Mouse (Mus musculus) embryonic facial prominence, embryonic 14.5 days (tissue): ENCODE results near the gene Gm6377. TPM values are rescaled to one million over a fixed set of nuclear protein-coding genes. Genes with fewer than 3 reads are reported as not detected.

Source experiments
- ATAC-seq: fragments of 200-750 bp; cut with Nextera tagmentation; 2 replicates; pipeline ENCODE4 v1.8.0; 2017; ENCODE audit warnings: low read depth, moderate number of reproducible peaks, moderate TSS enrichment
- DNase-seq: peaks from one replicate; pipeline ENCODE4 v3.0.0-alpha.2; 2015; ENCODE audit warnings: low spot score
- H3K27ac ChIP-seq: fragments of 300-500 bp; sonication (generic); replicated peaks from 2 replicates; pipeline ENCODE4 v1.5.1; 2014; ENCODE audit warnings: low read depth, mild to moderate bottlenecking, low read length, moderate library complexity
- H3K27me3 ChIP-seq: fragments of 300-500 bp; sonication (generic); replicated peaks from 2 replicates; pipeline ENCODE4 v1.6.1; 2014; ENCODE audit warnings: low read length; ENCODE audit not compliant: control insufficient read depth, insufficient read depth
- H3K36me3 ChIP-seq: fragments of 300-500 bp; sonication (generic); 2 replicates; pipeline ENCODE4 v1.6.1; 2014; ENCODE audit warnings: low read length, mixed read lengths; ENCODE audit not compliant: control insufficient read depth, insufficient read depth
- H3K4me1 ChIP-seq: fragments of 300-500 bp; sonication (generic); 2 replicates; pipeline ENCODE4 v1.6.1; 2014; ENCODE audit warnings: antibody characterized with exemption, low read length; ENCODE audit not compliant: control insufficient read depth, insufficient read depth
- H3K4me2 ChIP-seq: fragments of 300-500 bp; sonication (generic); 2 replicates; pipeline ENCODE4 v1.6.1; 2014; ENCODE audit warnings: low read depth, mild to moderate bottlenecking, low read length, moderate library complexity, mixed read lengths
- H3K4me3 ChIP-seq: fragments of 300-500 bp; sonication (generic); 2 replicates; pipeline ENCODE4 v1.5.1; 2014; ENCODE audit warnings: low read depth, mild to moderate bottlenecking, low read length
- H3K9ac ChIP-seq: fragments of 300-500 bp; sonication (generic); 2 replicates; pipeline ENCODE4 v1.6.1; 2014; ENCODE audit warnings: low read depth, mild to moderate bottlenecking, low read length, moderate library complexity, mixed read lengths
- H3K9me3 ChIP-seq: fragments of 300-500 bp; sonication (generic); 2 replicates; pipeline ENCODE4 v1.6.1; 2016; ENCODE audit warnings: low read length; ENCODE audit not compliant: control insufficient read depth
- WGBS: fragments of 180-500 bp; shearing (Covaris S2); extraction: QIAGEN DNeasy Blood & Tissue Kit; methylation state at CpG from one replicate; pipeline ENCODE4 v1.1.7; 2014; 5-methylcytosine and 5-hydroxymethylcytosine counted together
- polyA plus RNA-seq: library from polyadenylated mRNA; unstranded; fragments of >200 nt; fragmentation: Nextera tagmentation; extraction: Ambion mirVana; gene quantifications from 2 replicates; pipeline ENCODE4 v1.2.1, GENCODE M21; 2014

Gene Gm6377
- polyA plus RNA-seq = 0.43 TPM in 1 of 2 replicates, not detected in the other

DNA sequence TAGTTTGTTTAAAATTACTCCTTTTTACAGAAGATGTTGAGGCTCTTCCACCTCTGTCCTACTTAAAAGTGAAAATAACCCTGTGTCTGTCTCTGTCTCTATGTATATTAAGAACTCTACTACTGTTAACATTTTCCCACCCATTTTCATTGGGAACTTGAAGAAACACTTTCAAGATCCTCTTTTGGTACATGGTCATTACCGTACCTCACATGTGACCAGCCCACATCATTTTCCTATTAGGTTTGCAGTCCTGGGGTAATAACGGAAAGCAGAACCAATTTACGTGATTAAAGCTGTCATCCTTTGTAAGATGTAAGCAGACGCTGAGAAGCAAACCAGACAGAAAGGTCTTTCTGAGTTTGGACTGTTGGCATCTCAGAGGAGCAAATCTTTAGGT is at the start of gene Gm6377:
Gene Gm6377, plus strand, starts transcription at position 289 of the 400 bp plus-strand sequence.
- H3K9me3 ChIP-seq = no peaks in the 10 kb centered on the region
- H3K36me3 ChIP-seq = no peaks in the 10 kb centered on the region
- H3K4me3 ChIP-seq = no peak within 1 kb of the TSS
- DNase-seq (no peak), ATAC-seq (no peak)
- H3K4me1 ChIP-seq = no peaks in the 10 kb centered on the region
- H3K9ac ChIP-seq = no peak within 1 kb of the TSS
- H3K27me3 ChIP-seq = no peaks in the 10 kb centered on the region
- H3K4me2 ChIP-seq = no peak within 1 kb of the TSS
- WGBS = 48% methylated on average over 4 of the region's 4 CpGs
- no peak within 1 kb of the TSS for H3K27ac ChIP-seq

DNA sequence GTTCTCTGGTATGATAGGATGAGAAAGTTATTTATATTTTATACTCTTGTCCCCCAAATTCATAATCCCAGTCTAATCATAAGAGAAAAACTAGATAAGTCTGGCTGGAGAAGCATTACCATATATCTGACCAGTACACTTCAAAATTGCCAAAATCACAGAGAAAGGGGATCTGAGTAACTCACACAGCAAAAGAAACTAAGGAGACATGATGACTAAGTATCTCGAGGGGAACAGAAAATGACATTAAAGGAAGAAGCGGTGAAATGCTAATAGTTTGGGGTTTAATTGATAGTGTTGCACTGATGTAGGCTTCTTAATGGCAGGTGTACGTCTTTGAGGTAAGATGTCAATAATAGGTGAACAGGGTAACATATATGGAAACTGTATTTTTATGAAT is 49.4 kb upstream of the Gm6377 start:
- Histone ChIP-seq H3K4me2 (no peak overlapping the region), H3K27ac (no peak overlapping the region), H3K9ac (no peak overlapping the region), H3K36me3 (no peaks in the 10 kb centered on the region), H3K27me3 (no peaks in the 10 kb centered on the region), H3K4me1 (no peaks in the 10 kb centered on the region), H3K4me3 (no peak overlapping the region), H3K9me3 (no peaks in the 10 kb centered on the region)
- DNase-seq = no peak
- ATAC-seq = no peak
- WGBS = 92% methylated on average over 3 of the region's 3 CpGs

DNA sequence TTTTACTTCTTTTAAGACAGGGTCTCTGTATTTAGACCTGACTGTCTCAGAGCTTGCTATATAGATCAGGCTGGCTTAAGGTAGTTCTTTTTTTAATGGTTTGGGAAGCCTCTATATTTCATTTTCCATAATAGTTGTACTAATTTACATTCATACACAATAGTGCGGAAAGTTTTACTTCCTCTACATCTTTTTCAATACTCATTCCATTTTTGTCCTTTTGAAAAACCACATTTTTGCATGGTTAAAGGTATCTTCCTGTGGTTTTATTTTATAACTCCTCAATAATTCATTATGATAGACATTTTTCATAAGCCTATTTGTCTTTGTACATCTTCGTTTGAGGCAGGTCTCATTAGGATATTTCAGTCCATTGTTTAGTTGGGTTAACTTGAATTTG is 45.3 kb upstream of the Gm6377 start:
- Histone ChIP-seq H3K36me3 (no peaks in the 10 kb centered on the region), H3K27ac (no peak overlapping the region), H3K9ac (no peak overlapping the region), H3K4me1 (no peaks in the 10 kb centered on the region), H3K4me2 (no peak overlapping the region), H3K4me3 (no peak overlapping the region), H3K9me3 (no peaks in the 10 kb centered on the region), H3K27me3 (no peaks in the 10 kb centered on the region)
- 88% methylated on average over 2 of the region's 2 CpGs for WGBS
- no peak for DNase-seq
- no peak for ATAC-seq

DNA sequence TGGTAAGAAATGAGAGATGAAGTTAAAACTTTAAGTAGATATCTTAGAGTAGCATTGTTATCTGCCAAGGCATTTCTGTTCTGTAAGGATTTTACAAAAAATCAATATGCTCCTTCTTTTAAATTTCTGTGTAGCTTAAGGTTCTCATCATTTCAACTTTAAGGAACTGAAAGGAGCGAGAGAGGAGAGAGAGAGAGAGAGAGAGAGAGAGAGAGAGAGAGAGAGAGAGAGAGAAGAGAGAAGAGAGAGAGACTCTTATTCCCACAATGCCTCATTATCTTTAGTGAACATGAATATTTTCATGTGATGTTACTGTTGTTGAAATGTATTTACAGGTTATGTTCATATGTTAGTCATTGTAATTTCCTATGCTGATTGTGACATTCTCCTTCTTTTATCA is 36.2 kb upstream of the Gm6377 start:
- Histone ChIP-seq H3K9me3 (no peaks in the 10 kb centered on the region), H3K4me2 (no peak overlapping the region), H3K36me3 (no peaks in the 10 kb centered on the region), H3K27ac (no peak overlapping the region), H3K4me1 (no peaks in the 10 kb centered on the region), H3K4me3 (no peak overlapping the region), H3K27me3 (no peaks in the 10 kb centered on the region), H3K9ac (no peak overlapping the region)
- no peak for ATAC-seq
- WGBS = 86% methylated on average over 1 of the region's 1 CpGs
- no peak for DNase-seq

DNA sequence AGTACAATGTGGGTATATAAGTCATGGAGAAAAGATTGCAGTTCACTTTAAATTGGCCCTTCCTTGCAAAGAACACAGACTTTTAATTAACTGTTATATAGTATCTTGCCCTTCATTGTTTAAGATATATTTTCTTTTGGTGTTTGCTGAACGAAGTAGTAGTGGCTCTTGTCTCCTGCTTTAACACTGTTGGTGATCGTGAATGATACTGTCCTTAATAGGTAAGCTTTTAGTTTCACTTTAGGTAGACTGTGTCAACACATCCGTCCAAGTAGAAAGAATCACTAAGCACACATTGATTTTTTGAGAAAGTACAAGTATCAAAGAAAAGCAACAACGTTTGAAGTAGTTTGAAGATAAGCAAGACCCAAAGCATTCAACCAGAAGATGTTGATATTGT is 35.7 kb upstream of the Gm6377 start:
- WGBS = 78% methylated on average over 4 of the region's 4 CpGs
- no peak overlapping the region for H3K9ac ChIP-seq

DNA sequence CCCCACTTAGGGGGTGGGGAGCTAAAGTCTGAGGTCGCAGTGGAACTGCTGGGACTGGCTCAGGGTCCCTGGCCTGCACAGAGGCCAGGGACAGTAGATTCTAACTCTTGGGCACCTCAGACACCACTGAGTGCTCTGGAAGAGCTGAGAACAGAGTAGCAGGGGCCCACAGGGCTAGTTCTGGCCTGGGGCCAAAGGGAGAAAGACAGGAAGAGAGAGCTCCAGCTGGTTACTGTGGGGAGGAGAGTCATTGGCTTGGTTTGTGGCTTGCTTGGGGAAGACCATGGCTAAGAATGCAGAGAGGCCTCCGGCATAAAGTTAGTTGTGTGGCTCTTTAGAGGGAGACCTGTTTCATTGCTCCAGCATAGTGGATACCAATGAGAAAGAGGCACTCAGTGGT is 21.5 kb upstream of the Gm6377 start:
- 63% methylated on average over 2 of the region's 2 CpGs for WGBS
- Histone ChIP-seq H3K4me1 (no peaks in the 10 kb centered on the region), H3K36me3 (no peaks in the 10 kb centered on the region), H3K9ac (no peak overlapping the region), H3K27me3 (no peaks in the 10 kb centered on the region), H3K4me3 (no peak overlapping the region), H3K9me3 (no peaks in the 10 kb centered on the region), H3K27ac (no peak overlapping the region), H3K4me2 (no peak overlapping the region)
- 0 out of 2 replicates have a peak, but pooled peaks have one; percentile 50 for ATAC-seq
- DNase-seq = peak; percentile 3

More for the DNA sequence above, 35.7 kb upstream of the Gm6377 start:
- DNase-seq (no peak), ATAC-seq (no peak)
- H3K4me2 ChIP-seq = no peak overlapping the region
- no peak overlapping the region for H3K27ac ChIP-seq
- H3K4me1 ChIP-seq = no peaks in the 10 kb centered on the region
- H3K27me3 ChIP-seq = no peaks in the 10 kb centered on the region
- H3K36me3 ChIP-seq = no peaks in the 10 kb centered on the region
- no peak overlapping the region for H3K4me3 ChIP-seq
- no peaks in the 10 kb centered on the region for H3K9me3 ChIP-seq

DNA sequence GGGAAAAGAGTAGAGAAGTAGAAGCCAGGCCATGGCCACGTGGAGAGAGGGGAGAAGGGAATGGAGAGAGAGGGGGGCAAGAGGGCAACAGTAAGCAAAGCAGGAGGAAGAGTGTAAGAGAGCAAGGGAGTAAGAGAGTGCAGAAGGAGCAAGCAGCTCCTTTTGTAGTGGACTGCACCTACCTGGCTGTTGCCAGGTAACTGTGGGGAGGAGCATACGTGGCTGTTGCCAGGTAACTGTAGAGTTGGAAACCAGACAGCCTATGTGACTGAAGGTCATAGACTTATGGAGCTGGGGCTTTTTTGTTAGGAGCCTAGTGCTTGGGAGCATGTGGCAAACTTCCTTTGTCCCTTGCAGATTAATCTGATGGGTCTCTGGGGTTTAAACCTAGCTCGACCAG is 21.1 kb upstream of the Gm6377 start:
- DNase-seq (peak; percentile 1), ATAC-seq (peak; percentile 89; the same call in 1 of the 2 replicates)
- Histone ChIP-seq H3K4me3 (no peak overlapping the region), H3K9ac (no peak overlapping the region), H3K4me1 (no peaks in the 10 kb centered on the region), H3K27me3 (no peaks in the 10 kb centered on the region), H3K36me3 (no peaks in the 10 kb centered on the region), H3K27ac (no peak overlapping the region), H3K9me3 (no peaks in the 10 kb centered on the region), H3K4me2 (no peak overlapping the region)
- 31% methylated on average over 3 of the region's 3 CpGs for WGBS

DNA sequence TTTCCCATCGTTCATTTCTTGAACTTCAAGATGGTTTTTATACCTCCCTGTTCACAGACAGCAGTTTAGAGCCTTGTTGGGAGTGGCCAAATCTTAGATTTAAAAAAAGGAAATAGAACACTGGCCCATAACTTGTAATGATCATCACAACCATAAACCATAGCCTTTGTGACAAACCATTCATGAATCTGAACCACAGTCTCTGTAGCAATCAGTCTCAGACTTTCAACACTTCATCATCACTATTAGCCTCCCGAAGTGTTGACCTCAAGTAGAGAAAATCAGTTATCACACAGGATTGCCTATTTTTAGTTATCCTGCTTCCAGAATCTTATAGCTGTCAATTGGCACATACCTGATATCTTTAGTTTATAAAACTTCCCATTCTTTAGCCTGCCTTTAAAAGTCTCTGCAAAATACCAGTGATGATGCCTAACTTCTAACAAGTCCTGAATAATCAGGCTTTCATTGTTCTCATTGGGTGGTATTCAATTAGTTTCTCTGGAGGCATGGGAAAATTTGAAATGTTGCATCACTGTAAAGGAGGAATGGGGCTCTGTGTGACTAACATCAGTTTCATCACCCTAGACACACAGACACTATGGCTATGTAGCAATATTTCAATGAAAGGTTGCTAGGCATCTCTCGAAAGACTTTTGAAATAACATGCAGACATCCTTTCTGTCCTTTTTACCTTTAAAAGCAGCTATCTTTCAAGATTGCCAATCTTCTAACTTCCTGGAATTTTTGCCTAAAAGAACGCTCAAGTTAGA is 11.7 kb upstream of the Gm6377 start:
- 84% methylated on average over 4 of the region's 4 CpGs for WGBS
- H3K27me3 ChIP-seq = no peaks in the 10 kb centered on the region
- H3K27ac ChIP-seq = no peak overlapping the region
- no peak overlapping the region for H3K4me2 ChIP-seq
- H3K4me3 ChIP-seq = no peak overlapping the region
- ATAC-seq (no peak), DNase-seq (no peak)
- H3K9ac ChIP-seq = no peak overlapping the region
- H3K36me3 ChIP-seq = no peaks in the 10 kb centered on the region
- H3K9me3 ChIP-seq = no peaks in the 10 kb centered on the region
- H3K4me1 ChIP-seq = no peaks in the 10 kb centered on the region

DNA sequence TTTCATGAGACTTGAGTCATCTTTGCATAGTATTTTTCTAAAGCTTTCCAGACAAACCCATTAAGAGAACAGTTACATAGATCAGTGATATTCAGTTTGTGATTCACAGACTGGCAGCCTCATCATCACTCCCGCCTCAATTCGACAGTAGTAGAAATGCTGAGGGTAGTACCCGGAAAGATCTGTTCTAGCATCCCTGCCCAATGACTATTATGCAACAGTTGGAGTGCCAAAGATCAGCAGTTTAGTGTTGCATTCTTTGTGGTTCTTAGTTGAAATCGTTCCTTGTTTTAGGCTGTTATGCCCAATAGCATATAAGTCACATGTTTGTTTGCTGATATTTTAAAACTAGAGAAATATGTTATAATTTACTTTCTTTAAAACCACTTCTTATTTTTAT is 6.9 kb upstream of the Gm6377 start:
- Histone ChIP-seq H3K9ac (no peak overlapping the region), H3K27me3 (no peaks in the 10 kb centered on the region), H3K27ac (no peak overlapping the region), H3K9me3 (no peaks in the 10 kb centered on the region), H3K36me3 (no peaks in the 10 kb centered on the region), H3K4me1 (no peaks in the 10 kb centered on the region), H3K4me2 (no peak overlapping the region), H3K4me3 (no peak overlapping the region)
- WGBS = 87% methylated on average over 4 of the region's 4 CpGs
- ATAC-seq (no peak), DNase-seq (no peak)
